Mouse (Mus musculus) Patski (cell line): ENCODE results near the gene Creld2. TPM values are rescaled to one million over a fixed set of nuclear protein-coding genes. Genes with fewer than 3 reads are reported as not detected.
"Not testable (repeated sequence)": the region's sequence is repeated elsewhere in the genome, so short reads cannot be mapped to it uniquely, and the experiment has no call there.

Experiments
- ATAC-seq: fragments of 100-300 bp; one replicate; pipeline ENCODE4 v1.8.0; 2021
- CTCF ChIA-PET: fragments of 350-600 bp; sonication (Branson Sonifier 250); formaldehyde crosslinking; loops from one replicate; lab custom pipeline; 2022; ENCODE audit warnings: inconsistent platforms; lab: Charles Lee
- POLR2A ChIA-PET: fragments of 350-600 bp; sonication (Branson Sonifier 250); formaldehyde crosslinking; loops from one replicate; lab custom pipeline; 2022; ENCODE audit warnings: antibody characterized with exemption, inconsistent platforms; lab: Charles Lee
- DNase-seq: peaks from one replicate; pipeline ENCODE4 v3.0.0-alpha.2; 2011; ENCODE audit warnings: low read depth, low spot score
- H3K27me3 ChIP-seq: fragments of 371-371 bp; one replicate; pipeline ENCODE4 v1.5.1; 2021
- CTCF ChIP-seq: fragments of 100-300 bp; IDR thresholded peaks from one replicate; pipeline ENCODE4 v1.5.1; 2021
- in situ Hi-C: fragments of 300-500 bp; cut with MboI; formaldehyde crosslinking; loops from 3 replicates; pipeline ENCODE4 v1.11.1; 2018; ENCODE audit warnings: low pct_unique_long_range_greater_than_20kb, mixed read lengths
- polyA plus RNA-seq: library from polyadenylated mRNA; unstranded; gene quantifications from one replicate; pipeline ENCODE4 v1.2.3, GENCODE M21; 2021

Gene Creld2
- polyA plus RNA-seq, 1 experiment from 2014 or later: 90.6 TPM

DNA sequence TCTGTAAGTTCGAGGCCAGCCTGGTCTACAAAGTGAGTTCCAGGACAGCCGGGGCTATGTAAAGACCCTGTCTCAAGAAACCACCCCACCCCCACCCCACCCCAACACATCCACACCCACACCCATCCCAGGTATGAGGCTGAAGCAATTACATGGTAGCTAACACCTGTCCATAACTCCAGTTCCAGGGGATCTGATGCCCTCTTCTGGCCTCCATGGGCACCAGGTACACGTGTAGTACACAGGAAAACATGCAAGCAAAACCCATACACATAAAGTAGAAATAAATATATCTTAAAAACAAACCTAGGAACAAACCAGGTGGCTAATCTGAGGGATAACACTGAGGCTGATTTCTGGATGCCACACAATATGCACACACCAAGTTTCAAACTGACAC is 6.2 kb upstream of the Creld2 start:
- no peak for TF ChIP-seq CTCF
- in situ Hi-C loops: no loop called here
- no peak for ATAC-seq
- no peaks in the 10 kb centered on the region for H3K27me3 ChIP-seq
- no peak for DNase-seq
- CTCF ChIA-PET: no interaction called here
- POLR2A ChIA-PET: interaction anchor here (0.6 kb wide), 1 partner anchor 952 kb away, joined by 4 read pairs; no protein-coding TSS in a partner anchor

DNA sequence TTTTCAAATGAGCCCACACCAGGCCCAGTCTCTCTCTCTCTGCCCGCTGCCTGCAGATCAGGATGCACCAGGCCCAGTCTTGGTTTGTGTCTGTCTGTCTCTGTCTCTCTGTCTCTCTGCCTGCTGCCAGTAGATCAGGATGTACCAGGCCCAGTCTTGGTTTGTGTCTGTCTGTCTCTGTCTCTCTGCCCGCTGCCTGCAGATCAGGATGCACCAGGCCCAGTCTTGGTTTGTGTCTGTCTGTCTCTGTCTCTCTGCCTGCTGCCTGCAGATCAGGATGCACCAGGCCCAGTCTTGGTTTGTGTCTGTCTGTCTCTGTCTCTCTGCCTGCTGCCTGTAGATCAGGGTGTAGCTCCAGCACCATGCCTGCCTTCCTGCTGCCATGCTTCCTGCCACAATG is 5.6 kb upstream of the Creld2 start:
- in situ Hi-C loops, H3K27me3 ChIP-seq, ATAC-seq, DNase-seq, POLR2A ChIA-PET: not testable (repeated sequence)
- CTCF ChIA-PET: interaction anchor here (1.5 kb wide), 1 partner anchor 15 kb away, joined by 4 read pairs; no protein-coding TSS in a partner anchor

DNA sequence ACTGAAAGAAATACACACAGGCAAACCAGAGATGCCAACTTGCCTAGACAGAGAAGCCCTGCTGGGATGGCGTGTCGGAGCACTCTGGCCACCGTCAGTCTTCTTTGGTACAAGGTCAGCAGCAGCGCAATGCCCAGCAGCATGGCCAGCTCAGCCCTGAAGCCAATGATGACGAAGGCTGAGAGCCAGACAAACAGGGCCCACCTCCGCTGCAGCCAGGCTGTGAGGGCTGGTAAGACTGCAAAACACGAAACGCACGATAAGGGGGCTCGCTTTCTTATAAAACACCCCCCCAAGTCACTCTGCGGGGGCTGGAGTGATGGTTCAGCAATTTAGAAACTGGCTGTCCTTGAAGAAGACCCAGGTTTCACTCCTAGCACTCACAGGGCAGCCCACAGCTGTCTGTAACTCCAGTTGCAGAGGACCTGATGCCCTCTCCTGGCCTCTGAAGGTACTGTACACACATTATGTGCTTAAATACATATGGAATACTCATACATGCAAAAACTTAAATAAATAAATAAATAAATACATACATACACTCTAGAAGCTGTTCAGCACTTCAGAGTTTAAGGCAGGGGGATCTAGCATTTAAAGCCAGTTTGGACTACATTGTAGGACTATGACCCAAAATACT is 4.9 kb upstream of the Creld2 start:
- TF ChIP-seq CTCF: no peak
- H3K27me3 ChIP-seq: no peaks in the 10 kb centered on the region
- CTCF ChIA-PET: interaction anchor here (1.5 kb wide), 1 partner anchor 15 kb away, joined by 4 read pairs; no protein-coding TSS in a partner anchor
- DNase-seq (no peak), ATAC-seq (no peak)
- in situ Hi-C loops: no loop called here
- POLR2A ChIA-PET: no interaction called here

DNA sequence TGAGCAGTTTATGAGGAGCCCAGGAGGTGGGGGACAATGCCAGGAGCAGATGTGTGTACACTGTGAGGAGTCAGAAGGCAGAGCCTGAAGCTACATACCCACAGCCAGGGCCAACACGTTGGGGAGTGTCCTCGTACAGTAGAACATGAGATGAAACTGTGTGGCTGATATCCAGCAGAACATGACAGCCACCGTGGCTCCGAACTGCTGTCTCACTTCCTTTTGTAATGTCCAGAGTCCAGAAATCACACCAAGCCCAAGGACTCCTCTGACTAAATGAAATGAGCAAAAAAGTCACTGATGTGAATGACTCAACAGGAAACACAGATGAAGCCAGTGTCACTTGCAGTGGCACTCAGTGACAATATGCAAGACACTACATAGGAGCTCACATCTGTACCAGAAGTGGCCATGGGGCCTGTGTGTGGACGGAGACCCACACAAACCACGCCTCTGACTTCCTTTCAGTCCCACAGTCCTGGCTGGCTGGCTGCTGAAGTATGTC is 4.2 kb upstream of the Creld2 start:
- POLR2A ChIA-PET: no interaction called here
- CTCF ChIA-PET: interaction anchor here (1.5 kb wide), 1 partner anchor 16 kb away, joined by 4 read pairs; no protein-coding TSS in a partner anchor
- ATAC-seq (no peak), DNase-seq (no peak)
- no peak for TF ChIP-seq CTCF
- no peaks in the 10 kb centered on the region for H3K27me3 ChIP-seq
- in situ Hi-C loops: no loop called here

DNA sequence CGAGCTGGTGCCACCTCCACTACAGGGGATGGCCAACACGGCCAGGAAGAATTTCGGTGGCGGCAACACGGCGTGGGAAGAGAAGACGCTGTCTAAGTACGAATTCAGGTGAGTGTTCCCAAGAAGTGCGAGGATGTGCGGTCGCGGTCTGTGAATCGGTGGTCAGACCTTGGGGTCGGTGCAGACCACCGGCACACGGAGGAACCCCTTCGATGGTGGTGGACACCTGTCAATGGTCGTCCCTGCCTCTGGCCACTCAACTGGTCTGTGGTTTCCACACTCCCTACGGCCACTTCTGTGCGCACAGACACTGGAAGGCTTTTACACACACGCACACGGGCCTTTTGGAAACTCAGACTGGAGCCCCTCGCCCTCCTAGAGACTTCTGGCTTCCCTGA is 459 bp downstream of the Creld2 start:
- ChIA-PET CTCF (interaction anchor here (1.8 kb wide), 1 partner anchor 102 kb away, joined by 8 read pairs; no protein-coding TSS in a partner anchor), POLR2A (no interaction called here)
- DNase-seq (no peak), ATAC-seq (no peak)
- no peak for TF ChIP-seq CTCF
- H3K27me3 ChIP-seq: no peaks in the 10 kb centered on the region
- in situ Hi-C loops: loop anchor here (10.0 kb wide), 3 partner anchors 245 to 555 kb away; partner anchors contain the start of genes Odf3b, Sco2 and Tymp

DNA sequence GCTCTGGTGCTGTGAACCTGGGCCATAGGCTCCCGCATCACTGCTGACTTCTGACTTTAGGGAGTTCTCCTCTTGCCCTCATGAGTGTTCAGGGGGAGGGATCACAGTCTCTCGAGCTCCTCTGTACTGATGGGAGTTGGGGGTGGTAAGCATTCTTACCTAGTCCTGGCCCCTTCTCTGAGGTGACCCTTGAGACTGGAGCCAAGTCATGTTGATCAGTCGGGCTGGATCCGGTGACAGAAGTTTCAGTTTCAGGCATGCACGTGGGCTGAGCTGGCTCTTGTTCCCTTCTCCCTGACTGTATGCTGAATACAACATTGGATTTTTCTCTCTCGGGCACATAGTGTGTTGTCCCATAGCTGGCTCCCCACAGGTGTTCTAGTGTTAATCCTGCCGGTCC is 2.0 kb downstream of the Creld2 start:
- ChIA-PET CTCF (interaction anchor here (1.8 kb wide), 1 partner anchor 101 kb away, joined by 8 read pairs; no protein-coding TSS in a partner anchor), POLR2A (interaction anchor here (1.3 kb wide), 1 partner anchor 100 kb away, joined by 3 read pairs; no protein-coding TSS in a partner anchor)
- DNase-seq: no peak
- ATAC-seq: no peak
- in situ Hi-C loops: loop anchor here (10.0 kb wide), 3 partner anchors 243 to 553 kb away; partner anchors contain the start of genes Odf3b, Sco2 and Tymp
- no peak for TF ChIP-seq CTCF
- H3K27me3 ChIP-seq: no peaks in the 10 kb centered on the region

DNA sequence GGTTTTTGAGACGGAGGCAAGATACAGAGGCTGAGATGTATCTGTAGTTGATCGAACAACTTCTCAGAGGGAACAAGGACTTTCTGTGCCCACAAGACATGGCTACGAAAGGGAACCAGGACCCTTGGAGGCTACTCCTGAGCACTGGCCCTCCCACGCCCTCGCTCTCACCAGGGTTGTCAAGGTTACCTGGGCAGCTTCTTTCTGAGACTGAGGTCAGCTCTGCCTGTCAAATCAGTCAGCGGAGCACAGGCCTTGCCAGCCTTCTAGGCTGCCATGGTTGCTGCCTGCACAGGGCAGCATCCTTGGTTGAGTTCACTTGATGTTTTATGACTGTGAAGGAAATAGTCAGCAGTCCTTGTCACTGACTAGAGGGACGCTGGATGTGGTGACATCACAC is 3.1 kb downstream of the Creld2 start:
- H3K27me3 ChIP-seq: no peaks in the 10 kb centered on the region
- DNase-seq (no peak), ATAC-seq (no peak)
- in situ Hi-C loops: loop anchor here (10.0 kb wide), 3 partner anchors 242 to 552 kb away; partner anchors contain the start of genes Odf3b, Sco2 and Tymp
- ChIA-PET POLR2A (interaction anchor here (1.3 kb wide), 1 partner anchor 99 kb away, joined by 3 read pairs; no protein-coding TSS in a partner anchor), CTCF (interaction anchor here (0.7 kb wide), 1 partner anchor 54 kb away, joined by 3 read pairs; no protein-coding TSS in a partner anchor)
- no peak for TF ChIP-seq CTCF

DNA sequence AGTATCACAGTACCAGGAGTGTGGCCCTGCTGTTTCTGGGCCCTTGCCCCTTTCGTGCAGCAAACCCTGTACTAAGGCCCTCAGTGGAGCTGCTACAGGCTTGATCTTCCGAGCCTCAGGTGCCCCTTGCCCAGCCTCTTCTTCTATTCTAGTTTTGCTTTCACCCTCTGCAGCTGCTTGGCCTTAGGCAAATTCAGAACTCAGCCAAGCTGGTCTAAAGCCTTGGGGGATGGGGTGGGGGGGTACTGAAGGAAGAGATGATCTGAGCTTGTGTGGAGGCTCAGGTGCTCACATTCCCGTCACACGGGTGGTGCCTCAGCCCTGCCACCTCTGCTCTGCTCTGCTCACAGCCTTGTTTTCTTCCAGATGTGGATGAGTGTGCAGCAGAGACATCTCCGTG is 3.9 kb downstream of the Creld2 start:
- POLR2A ChIA-PET: no interaction called here
- TF ChIP-seq CTCF: no peak
- CTCF ChIA-PET: interaction anchor here (1.5 kb wide), 1 partner anchor 97 kb away, joined by 4 read pairs; no protein-coding TSS in a partner anchor
- no peaks in the 10 kb centered on the region for H3K27me3 ChIP-seq
- DNase-seq (no peak), ATAC-seq (no peak)
- in situ Hi-C loops: loop anchor here (10.0 kb wide), 3 partner anchors 241 to 551 kb away; partner anchors contain the start of genes Odf3b, Sco2 and Tymp

DNA sequence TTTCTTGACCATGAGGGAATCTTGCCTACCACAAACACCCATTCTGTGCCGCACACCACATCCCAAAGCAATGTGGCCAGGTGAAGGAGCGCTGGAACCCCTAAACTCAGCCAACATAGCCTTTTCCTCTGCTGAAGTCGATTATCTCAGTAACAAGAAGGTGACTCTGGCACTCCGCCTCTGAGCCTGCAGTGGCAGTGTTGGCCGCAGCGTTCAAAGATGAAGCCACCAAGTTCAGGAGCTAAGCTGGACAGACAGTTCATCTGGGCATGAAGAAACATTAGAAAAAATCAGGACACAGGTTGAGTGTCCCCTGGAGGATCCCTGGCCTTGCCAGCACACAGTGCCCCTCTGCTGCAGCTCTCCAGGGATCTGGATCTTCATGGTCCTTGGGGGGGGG is 8.0 kb downstream of the Creld2 start:
- DNase-seq: no peak
- H3K27me3 ChIP-seq: no peaks in the 10 kb centered on the region
- ChIA-PET CTCF (interaction anchor here (0.6 to 6.0 kb wide), 11 partner anchors 9 to 110 kb away, joined by 3 to 82 read pairs (median 4); partner anchors contain the start of genes Alg12 and Creld2), POLR2A (interaction anchor here (0.7 to 1.2 kb wide), 6 partner anchors 39 to 108 kb away, joined by 3 to 5 read pairs (median 4); no protein-coding TSS in a partner anchor)
- no peak for ATAC-seq
- no peak for TF ChIP-seq CTCF
- in situ Hi-C loops: loop anchor here (5.0 to 10.0 kb wide), 5 partner anchors 50 to 547 kb away; partner anchors contain the start of genes Odf3b, Sco2 and Tymp
